Mouse (Mus musculus): ENCODE measurements around the gene Nop58.
"Not testable (repeated sequence)": the region's sequence is repeated elsewhere in the genome, so short reads cannot be mapped to it uniquely, and the experiment has no call there.

Nop58 gene

GRCm38 (mm10) chr1:59684819-59685755, at the start of gene Nop58:
Gene Nop58 (plus strand): TSS chr1:59684971.
- peak; percentile 84 for DNase-seq (ENCODE audit: low read depth in 2 of 2, low spot score in 2 of 2)

- DNase-seq (ENCODE audit: low read depth in 2 of 2, low spot score in 2 of 2), result no peak
Observed at GRCm38 (mm10) chr1:59636349-59636748, 48.4 kb upstream of the Nop58 start.

DNA sequence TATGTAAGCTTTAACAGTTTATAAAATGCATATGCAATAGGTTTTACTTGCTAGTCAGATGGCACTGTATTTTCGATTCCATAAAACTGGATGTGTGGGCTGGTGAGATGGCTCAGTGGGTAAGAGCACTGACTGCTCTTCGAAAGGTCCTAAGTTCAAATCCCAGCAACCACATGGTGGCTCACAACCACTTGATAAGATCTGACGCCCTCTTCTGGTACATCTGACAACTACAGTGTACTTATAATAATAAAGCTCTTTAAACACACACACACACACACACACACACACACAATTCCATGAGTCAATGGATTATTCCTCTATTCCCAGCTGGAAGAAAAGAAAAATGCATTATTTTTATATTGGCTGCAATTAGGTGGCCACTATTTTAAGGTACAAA, 46.4 kb upstream of the Nop58 start:
- DNase-seq (ENCODE audit: low read depth in 2 of 2, low spot score in 2 of 2), result no peak

DNA sequence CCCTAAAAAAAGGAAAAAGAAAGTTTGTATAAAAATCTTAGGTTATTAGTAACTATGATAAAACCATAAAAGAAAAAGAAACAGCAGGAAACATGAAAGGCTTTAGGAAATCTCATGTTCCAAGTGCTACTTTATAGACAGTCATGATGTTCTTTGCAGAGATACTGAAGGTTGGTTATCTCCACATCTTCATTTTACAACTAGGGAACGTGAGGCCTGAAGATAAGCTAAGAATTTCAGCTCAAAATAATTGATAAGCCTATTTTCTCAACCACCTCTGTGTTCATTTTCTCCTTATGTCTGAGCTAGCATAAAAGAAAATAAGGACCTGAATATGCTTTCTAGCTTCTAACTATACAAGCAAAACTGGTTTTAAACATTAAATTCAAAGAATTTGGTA, 42.3 kb upstream of the Nop58 start:
- DNase-seq (ENCODE audit: low read depth in 2 of 2, low spot score in 2 of 2), result no peak

DNA sequence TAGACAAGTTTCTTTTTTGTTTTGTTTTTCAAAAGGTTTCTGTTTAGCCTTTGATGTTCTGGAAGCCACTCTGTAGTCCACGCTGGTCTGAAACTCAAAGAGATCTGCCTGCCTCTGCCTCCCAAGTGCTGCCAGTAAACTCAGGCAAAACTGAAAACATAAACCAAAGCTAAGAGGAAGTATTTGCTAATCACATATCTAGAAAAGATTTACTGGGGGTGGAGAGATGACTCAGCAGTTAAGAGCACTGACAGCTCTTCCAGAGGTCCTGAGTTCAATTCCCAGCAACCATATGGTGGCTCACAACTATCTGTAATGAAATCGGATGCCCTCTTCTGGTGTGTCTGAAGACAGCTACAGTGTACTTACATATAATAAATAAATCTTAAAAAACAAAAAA, 38.3 kb upstream of the Nop58 start:
- not testable (repeated sequence) for DNase-seq (ENCODE audit: low read depth in 2 of 2, low spot score in 2 of 2)

- no peak for DNase-seq (ENCODE audit: low read depth in 2 of 2, low spot score in 2 of 2)
Observed at GRCm38 (mm10) chr1:59651201-59651819, 33.5 kb upstream of the Nop58 start.

- DNase-seq (ENCODE audit: low read depth in 2 of 2, low spot score in 2 of 2), result no peak
Observed at GRCm38 (mm10) chr1:59653243-59653911, 31.4 kb upstream of the Nop58 start.

- DNase-seq (ENCODE audit: low read depth in 2 of 2, low spot score in 2 of 2), result no peak
Observed at GRCm38 (mm10) chr1:59656244-59657171, 28.3 kb upstream of the Nop58 start.

DNA sequence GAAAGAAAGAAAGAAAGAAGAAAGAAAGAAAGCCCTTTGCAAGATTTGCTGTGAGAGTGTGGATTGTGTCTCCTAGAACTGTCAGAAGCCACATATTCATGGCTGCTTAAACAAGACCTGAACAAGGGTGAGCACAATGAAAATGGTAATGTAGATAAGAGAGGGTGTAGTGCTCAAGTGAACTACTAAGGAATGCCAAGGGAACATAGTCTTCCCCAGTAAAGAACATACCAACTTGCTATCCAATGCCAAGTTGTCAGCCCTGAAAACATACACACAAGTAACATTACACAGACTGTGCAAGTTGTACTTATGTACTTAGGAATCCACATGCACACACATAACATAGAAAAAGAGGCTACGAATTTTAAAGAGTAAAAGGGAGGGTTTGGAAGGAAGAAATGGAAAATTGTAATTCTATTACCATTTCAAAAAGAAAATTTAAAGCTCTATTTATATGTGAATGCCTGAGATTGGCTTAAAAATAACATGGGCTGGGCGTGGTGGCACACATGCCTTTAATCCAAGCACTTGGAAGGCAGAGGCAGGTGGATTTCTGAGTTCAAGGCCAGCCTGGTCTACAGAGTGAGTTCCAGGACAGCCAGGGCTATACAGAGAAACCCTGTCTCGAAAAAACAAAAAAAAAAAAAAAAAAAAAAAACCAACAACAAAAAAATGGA, 21.2 kb upstream of the Nop58 start:
- no peak for DNase-seq (ENCODE audit: low read depth in 2 of 2, low spot score in 2 of 2)

DNA sequence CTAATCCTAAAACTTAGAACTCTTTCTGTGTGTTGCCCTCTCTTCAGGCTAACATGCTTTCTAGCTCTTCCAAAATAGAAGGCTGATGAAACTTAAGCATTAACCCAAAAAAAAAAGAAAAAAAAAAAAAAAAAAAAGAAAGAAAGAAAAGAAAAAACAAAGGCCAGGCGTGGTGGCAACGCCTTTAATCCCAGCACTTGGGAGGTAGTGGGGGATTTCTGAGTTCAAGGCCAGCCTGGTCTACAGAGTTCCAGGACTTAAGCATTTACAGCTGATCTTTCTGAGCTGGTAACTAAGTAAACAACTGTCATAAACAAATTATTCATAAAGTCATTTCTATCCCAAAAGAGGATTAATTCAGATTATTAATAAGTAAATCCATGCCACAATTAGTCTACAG, 15.9 kb upstream of the Nop58 start:
- DNase-seq (ENCODE audit: low read depth in 2 of 2, low spot score in 2 of 2), result no peak

DNA sequence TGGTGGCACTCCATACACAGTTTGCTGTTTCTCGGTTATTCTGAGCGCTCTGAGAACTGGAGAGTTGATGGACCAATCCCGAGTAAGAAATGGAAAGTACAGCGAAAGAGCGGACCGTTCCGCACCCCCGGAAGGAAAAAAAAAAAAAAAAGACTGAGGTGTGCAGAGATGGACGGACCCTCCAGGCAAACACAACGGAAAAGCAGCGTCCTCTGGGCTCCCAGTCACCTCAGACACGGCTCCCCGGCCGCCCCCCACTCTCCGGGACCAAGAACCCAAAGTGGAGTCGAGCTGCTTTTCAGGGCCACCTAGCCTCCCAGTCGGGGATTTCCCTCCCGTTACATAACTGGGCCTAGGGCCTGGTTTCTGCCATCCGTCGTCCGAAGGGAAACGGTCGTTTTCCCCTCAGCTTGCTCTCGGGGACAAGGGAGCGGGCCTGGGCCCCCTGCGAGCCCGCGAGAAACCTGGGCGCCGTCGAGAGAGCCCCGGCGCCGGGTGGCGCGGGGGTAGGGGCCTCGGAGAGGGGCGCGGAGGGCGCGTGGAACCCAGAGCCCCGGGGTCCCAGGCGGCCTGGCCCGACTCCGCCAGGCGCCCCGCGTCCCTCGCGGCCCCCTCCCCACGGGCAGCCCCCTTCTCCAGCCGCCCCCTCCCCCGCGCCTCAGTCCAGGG, 14.7 kb upstream of the Nop58 start:
- DNase-seq (ENCODE audit: low read depth in 2 of 2, low spot score in 2 of 2), result peak; percentile 14 to 39

- DNase-seq (ENCODE audit: low read depth in 2 of 2, low spot score in 2 of 2), result peak; percentile 70 to 79
Observed at GRCm38 (mm10) chr1:59670641-59671168, 14.1 kb upstream of the Nop58 start, which contains the start of gene Sumo1. Gene Sumo1 (minus strand): TSS chr1:59670834.

DNA sequence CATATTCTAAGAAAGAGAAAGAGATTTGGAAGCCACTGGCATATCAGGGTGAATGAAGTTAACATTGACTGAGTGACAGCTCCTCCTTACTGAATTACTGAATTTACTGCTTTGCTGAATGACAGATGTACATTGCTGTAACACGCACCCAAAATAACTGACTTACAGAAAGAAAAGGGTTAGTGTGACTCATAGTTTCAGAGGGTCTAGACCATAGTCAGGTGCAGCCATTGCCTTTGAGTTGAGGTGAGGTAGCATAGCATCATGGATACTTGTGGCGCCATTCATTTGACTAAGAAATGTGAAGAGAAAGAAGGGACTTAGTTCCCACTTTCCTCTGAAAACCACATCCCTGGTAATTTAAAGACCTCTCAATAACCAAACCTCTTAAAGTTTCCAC, 11.1 kb upstream of the Nop58 start:
- DNase-seq (ENCODE audit: low read depth in 2 of 2, low spot score in 2 of 2), result no peak

DNA sequence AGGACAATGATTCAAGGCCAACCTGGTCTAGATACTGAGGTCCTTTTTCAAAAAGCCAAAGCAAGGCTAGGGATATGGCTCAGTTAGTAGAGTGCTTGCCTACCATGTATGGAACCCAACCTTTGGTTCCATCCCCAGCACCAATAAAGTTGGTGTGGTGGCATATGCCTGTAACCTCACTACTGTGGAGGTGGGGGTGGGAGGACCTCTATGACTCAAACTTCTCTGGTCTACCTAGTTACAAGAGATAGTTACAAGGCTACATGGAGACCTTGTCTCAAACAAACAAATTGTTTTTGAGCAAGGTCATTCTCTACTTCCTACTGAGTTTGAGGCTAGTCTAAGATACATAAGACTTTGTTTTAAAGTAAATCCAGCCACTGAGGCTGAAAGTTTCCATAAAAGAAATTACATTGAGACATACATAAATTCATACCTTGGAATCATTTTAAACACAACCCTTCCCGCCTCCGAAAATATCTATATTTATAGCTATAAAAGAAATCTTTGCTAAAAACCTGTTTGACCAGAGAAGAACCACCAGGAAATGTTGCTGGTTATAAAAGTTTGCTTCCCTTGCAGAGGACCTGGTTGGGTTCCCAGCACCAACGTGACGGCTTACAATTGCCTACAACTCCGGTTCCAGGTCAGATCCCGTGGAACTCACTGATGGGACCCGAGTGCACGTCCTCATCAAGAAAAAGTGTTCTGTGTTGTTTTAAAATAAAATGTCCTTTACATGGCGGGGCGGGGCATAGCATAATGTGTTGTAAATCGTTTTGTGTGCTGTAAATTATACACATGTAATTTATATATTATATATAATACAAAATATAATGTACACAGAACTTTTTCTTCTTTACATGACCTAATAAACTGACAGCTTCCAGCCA, 599 bp upstream of the Nop58 start:
- peak; percentile 11 to 39 for DNase-seq (ENCODE audit: low read depth in 2 of 2, low spot score in 2 of 2)

GRCm38 (mm10) chr1:59687493-59687892, 2.7 kb downstream of the Nop58 start:
- no peak for DNase-seq (ENCODE audit: low read depth in 2 of 2, low spot score in 2 of 2)

DNA sequence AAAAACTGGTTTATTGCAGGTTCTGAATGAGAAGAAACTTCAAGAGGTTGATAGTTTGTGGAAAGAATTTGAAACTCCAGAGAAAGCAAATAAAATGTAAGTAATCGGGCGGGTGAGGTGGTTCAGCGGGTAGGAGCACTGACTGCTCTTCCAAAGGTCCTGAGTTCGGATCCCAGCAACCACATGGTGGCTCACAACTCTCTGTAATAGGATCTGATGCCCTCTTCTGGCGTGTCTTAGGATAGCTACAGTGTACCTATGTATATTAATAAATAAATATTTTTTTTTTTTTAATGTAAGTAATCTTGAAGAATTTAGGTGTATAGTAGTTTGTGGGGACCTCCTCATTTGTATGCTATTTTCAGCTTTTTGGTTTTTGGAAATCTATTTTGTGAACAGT, 5.7 kb downstream of the Nop58 start:
- no peak for DNase-seq (ENCODE audit: low read depth in 2 of 2, low spot score in 2 of 2)

DNA sequence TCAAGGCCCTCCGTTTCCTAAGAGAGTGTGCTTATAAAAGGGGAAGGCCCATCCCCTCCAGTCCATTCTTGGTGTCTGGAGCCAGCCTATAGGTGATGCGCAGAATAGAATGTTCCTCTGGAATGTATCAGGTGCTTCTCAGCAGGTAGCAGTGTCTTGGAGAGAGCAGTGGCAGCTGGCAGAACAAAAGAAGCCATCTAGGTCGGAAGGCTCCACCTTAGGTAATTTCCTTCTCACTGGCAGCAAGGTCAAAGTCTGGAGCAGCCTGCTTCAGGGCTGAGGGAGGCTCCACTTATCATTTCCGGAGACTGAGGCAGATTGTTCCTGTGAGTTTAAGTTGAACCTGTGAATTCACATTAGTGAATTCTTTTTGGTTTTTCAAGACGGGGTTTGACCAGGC, 13.0 kb downstream of the Nop58 start:
- DNase-seq (ENCODE audit: low read depth in 2 of 2, low spot score in 2 of 2), result no peak

GRCm38 (mm10) chr1:59698207-59698606, 13.4 kb downstream of the Nop58 start:
- DNase-seq (ENCODE audit: low read depth in 2 of 2, low spot score in 2 of 2), result no peak
